Mouse (Mus musculus): ENCODE measurements at regions not wholly inside any gene's neighbourhood (a gene's known extent, or its start where the extent isn't known, plus 50 kb on each side); places are given as distances from the start of the nearest gene placed in this dataset.

- ATAC-seq (replicated peaks; ENCODE audit: low FRiP score, poor library complexity, severe bottlenecking) = 0 out of 2 replicates have a peak, but pooled peaks have one; percentile 30
These were observed 145.2 kb downstream of the Psat1 start for GRCm38 (mm10) chr19:15801811-15802486.

- ATAC-seq (replicated peaks; ENCODE audit: low FRiP score, poor library complexity, severe bottlenecking) = no peak
These were observed 146.1 kb downstream of the Psat1 start for GRCm38 (mm10) chr19:15800856-15801706.

GRCm38 (mm10) chr19:15796466-15796865, 150.7 kb downstream of the Psat1 start:
- no peak for ATAC-seq (replicated peaks; ENCODE audit: low FRiP score, poor library complexity, severe bottlenecking)

- ATAC-seq (replicated peaks; ENCODE audit: low FRiP score, poor library complexity, severe bottlenecking) = no peak
These were observed 155.2 kb downstream of the Psat1 start for GRCm38 (mm10) chr19:15791942-15792341.

GRCm38 (mm10) chr19:15791264-15791913, 155.7 kb downstream of the Psat1 start:
- ATAC-seq (replicated peaks; ENCODE audit: low FRiP score, poor library complexity, severe bottlenecking) = no peak

- no peak for ATAC-seq (replicated peaks; ENCODE audit: low FRiP score, poor library complexity, severe bottlenecking)
These were observed 156.4 kb downstream of the Psat1 start for GRCm38 (mm10) chr19:15790620-15791263.

- ATAC-seq (replicated peaks; ENCODE audit: low FRiP score, poor library complexity, severe bottlenecking) = no peak
These were observed 157.4 kb downstream of the Psat1 start for GRCm38 (mm10) chr19:15789741-15790140.

- ATAC-seq (replicated peaks; ENCODE audit: low FRiP score, poor library complexity, severe bottlenecking) = no peak
These were observed 162.5 kb downstream of the Psat1 start for GRCm38 (mm10) chr19:15784644-15785043.

- no peak for ATAC-seq (replicated peaks; ENCODE audit: low FRiP score, poor library complexity, severe bottlenecking)
These were observed 177.5 kb downstream of the Psat1 start for GRCm38 (mm10) chr19:15769651-15770050.

GRCm38 (mm10) chr19:15761086-15761485, 186.1 kb downstream of the Psat1 start:
- no peak for ATAC-seq (replicated peaks; ENCODE audit: low FRiP score, poor library complexity, severe bottlenecking)

GRCm38 (mm10) chr19:15745026-15745777, 201.9 kb downstream of the Psat1 start:
- ATAC-seq (replicated peaks; ENCODE audit: low FRiP score, poor library complexity, severe bottlenecking) = no peak

- no peak for ATAC-seq (replicated peaks; ENCODE audit: low FRiP score, poor library complexity, severe bottlenecking)
These were observed 210.9 kb downstream of the Psat1 start for GRCm38 (mm10) chr19:15736200-15736599.

- ATAC-seq (replicated peaks; ENCODE audit: low FRiP score, poor library complexity, severe bottlenecking) = no peak
These were observed 220.2 kb downstream of the Psat1 start for GRCm38 (mm10) chr19:15726785-15727406.

GRCm38 (mm10) chr19:15692379-15693023, 254.6 kb downstream of the Psat1 start:
- no peak for ATAC-seq (replicated peaks; ENCODE audit: low FRiP score, poor library complexity, severe bottlenecking)

GRCm38 (mm10) chr19:15669996-15670395, 277.1 kb downstream of the Psat1 start:
- ATAC-seq (replicated peaks; ENCODE audit: low FRiP score, poor library complexity, severe bottlenecking) = no peak

- ATAC-seq (replicated peaks; ENCODE audit: low FRiP score, poor library complexity, severe bottlenecking) = no peak
These were observed 277.6 kb downstream of the Psat1 start for GRCm38 (mm10) chr19:15669541-15669940.

GRCm38 (mm10) chr19:15668624-15669016, 278.5 kb downstream of the Psat1 start:
- no peak for ATAC-seq (replicated peaks; ENCODE audit: low FRiP score, poor library complexity, severe bottlenecking)

GRCm38 (mm10) chr19:15667889-15668623, 279.1 kb downstream of the Psat1 start:
- ATAC-seq (replicated peaks; ENCODE audit: low FRiP score, poor library complexity, severe bottlenecking) = no peak

All from erythroid progenitor cell, adult 5-6 weeks (primary cell).